Mouse (Mus musculus): ENCODE measurements around the gene Jmjd1c. TPM values are rescaled to one million over a fixed set of nuclear protein-coding genes. Genes with fewer than 3 reads are reported as not detected.

The Jmjd1c gene
- polyA plus RNA-seq, 1 experiment from 2014 or later, result 40.8 TPM

DNA sequence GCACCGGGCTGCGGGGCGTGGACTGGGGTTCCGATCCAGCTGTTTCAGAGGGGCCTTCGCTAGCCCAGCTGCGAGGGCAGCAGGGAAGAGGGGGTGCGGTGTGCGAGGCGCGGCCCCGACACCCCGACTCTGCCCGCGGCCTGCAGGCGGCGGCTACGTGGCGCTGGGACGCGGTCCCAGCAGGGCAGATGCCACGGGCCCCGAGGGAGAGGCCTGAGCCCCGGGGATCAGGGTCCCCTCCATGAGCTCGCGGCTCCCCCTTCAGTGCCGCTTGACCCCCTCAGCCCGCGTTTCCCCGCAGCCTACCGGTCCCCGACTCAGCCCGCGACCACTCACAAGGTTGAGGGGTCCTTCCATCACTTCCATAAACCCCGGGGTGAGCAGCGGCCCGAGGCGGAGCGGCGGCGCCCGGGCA, 188.8 kb downstream of the Jmjd1c start:
- WGBS, result under 1% methylated on average over 28 of the region's 41 CpGs
- Histone ChIP-seq H3K27ac (peak overlapping the region; percentile 89), H3K36me3 (ENCODE audit: insufficient read depth, low read length) (no peaks in the 10 kb centered on the region), H3K27me3 (ENCODE audit: insufficient read depth, low read length) (no peaks in the 10 kb centered on the region), H3K4me1 (replicated peaks; ENCODE audit: insufficient read depth, low read length) (peaks cover 20% of the 10 kb centered on the region), H3K9ac (ENCODE audit: low read depth, low read length) (peak overlapping the region; percentile 88), H3K9me3 (replicated peaks; ENCODE audit: low read length) (no peaks in the 10 kb centered on the region), H3K4me2 (ENCODE audit: low read length) (peak overlapping the region; percentile 88), H3K4me3 (replicated peaks; ENCODE audit: low read depth, low read length) (peak overlapping the region; percentile 98)
- ATAC-seq (replicated peaks; ENCODE audit: low FRiP score, low read depth) (peak; percentile 47; the same call in 1 of the 2 replicates), DNase-seq (ENCODE audit: low spot score) (no peak)
- TF ChIP-seq CTCF (IDR thresholded peaks at IDR 0.05; ENCODE audit: low read depth), result no peak; the same call in 1 of the 2 replicates

DNA sequence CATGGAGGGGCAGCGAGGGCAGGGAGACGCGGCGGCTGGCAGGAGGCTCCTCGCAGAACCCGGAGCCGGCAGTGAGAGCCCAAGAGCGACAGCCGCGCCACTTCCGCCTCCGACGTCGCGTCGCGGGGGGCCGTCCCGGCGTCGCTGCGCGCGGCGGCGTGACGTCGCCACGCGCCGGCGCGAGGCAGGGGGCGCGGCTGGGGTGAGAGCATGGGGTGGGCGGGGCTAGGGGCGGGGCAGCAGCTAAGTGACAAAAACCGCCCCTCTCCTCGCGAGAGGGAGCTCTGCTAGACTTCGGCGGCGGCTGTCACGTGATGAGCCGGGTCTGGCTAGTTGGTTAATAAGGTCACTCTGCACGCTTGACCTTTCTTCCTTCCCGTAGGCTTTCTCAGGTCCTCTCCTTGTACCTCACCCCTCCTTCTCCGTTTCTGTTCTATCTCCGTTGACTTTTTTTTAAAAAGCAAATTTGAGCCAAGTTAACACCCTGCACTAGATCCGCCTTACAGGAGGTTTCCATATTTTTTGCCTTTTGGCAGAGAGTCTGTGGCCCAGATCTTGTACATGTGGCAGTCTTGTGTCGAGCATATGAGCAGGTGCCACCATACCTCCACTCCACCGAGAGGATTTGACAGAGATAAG, 189.4 kb downstream of the Jmjd1c start, which contains the start of gene Nrbf2:
TSS of gene Nrbf2 (minus strand) at position 130 of the 639 bp plus-strand sequence.
- ATAC-seq (replicated peaks; ENCODE audit: low FRiP score, low read depth), result peak; percentile 91
- WGBS, result 2% methylated on average over 48 of the region's 52 CpGs

DNA sequence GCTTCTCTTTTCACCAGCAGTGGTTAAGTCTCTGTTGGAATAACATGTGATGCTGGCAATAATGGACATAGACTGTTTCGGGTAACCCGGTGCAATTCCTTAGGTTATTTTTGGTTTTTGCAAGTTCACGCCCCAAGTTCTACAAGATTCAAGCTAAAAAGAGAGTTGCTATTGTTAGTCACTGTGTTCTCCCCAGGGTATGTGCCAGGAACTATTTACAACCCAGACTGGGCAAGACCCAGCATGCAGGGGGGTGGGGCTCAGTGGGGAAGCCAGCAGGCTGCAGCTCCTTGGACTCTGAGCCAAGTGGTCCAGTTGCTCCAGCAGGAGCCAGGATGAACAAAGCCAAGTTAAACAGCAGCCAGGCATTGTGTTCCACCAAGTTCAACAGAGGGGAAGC, 192.0 kb downstream of the Jmjd1c start:
- ATAC-seq (replicated peaks; ENCODE audit: low FRiP score, low read depth), result peak; percentile 55

More for the DNA sequence above, 189.4 kb downstream of the Jmjd1c start, which contains the start of gene Nrbf2:
- Histone ChIP-seq H3K9me3 (replicated peaks; ENCODE audit: low read length) (no peaks in the 10 kb centered on the region), H3K4me1 (replicated peaks; ENCODE audit: insufficient read depth, low read length) (peaks cover 20% of the 10 kb centered on the region), H3K4me3 (replicated peaks; ENCODE audit: low read depth, low read length) (peak within 1 kb of the TSS; percentile 98), H3K4me2 (ENCODE audit: low read length) (peak within 1 kb of the TSS; percentile 88), H3K36me3 (ENCODE audit: insufficient read depth, low read length) (no peaks in the 10 kb centered on the region), H3K27ac (peak within 1 kb of the TSS; percentile 89), H3K9ac (ENCODE audit: low read depth, low read length) (peak within 1 kb of the TSS; percentile 88), H3K27me3 (ENCODE audit: insufficient read depth, low read length) (no peaks in the 10 kb centered on the region)
- DNase-seq (ENCODE audit: low spot score), result peak; percentile 97
- no peak; the same call in 1 of the 2 replicates for TF ChIP-seq CTCF (IDR thresholded peaks at IDR 0.05; ENCODE audit: low read depth)

DNA sequence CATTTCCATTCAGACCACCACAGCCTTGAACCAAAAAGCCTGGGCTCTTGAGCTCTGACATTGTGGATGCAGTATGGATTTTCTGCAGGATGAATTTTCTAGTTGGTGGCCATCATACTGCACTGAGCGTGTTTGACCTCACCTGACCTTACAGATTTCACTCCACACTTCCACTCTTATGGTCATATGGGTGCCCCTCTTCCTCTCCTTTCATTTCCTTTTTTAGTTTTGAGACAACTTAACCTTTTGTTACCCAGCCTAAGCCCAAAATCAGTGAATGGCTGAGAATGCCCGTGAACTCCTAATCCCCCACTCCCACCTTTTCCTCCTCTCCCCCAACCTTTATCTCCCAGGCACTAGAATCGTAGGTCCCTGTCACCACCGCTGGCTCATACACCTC, 194.7 kb downstream of the Jmjd1c start:
- 49% methylated on average over 4 of the region's 4 CpGs for WGBS
- Histone ChIP-seq H3K4me2 (ENCODE audit: low read length) (no peak overlapping the region), H3K9me3 (replicated peaks; ENCODE audit: low read length) (no peaks in the 10 kb centered on the region), H3K27ac (no peak overlapping the region), H3K36me3 (ENCODE audit: insufficient read depth, low read length) (no peaks in the 10 kb centered on the region), H3K9ac (ENCODE audit: low read depth, low read length) (no peak overlapping the region), H3K4me3 (replicated peaks; ENCODE audit: low read depth, low read length) (no peak overlapping the region), H3K27me3 (ENCODE audit: insufficient read depth, low read length) (no peaks in the 10 kb centered on the region), H3K4me1 (replicated peaks; ENCODE audit: insufficient read depth, low read length) (no peaks in the 10 kb centered on the region)
- ATAC-seq (replicated peaks; ENCODE audit: low FRiP score, low read depth), result no peak
- TF ChIP-seq CTCF (IDR thresholded peaks at IDR 0.05; ENCODE audit: low read depth), result no peak
- no peak for DNase-seq (ENCODE audit: low spot score)

More for the DNA sequence above, 192.0 kb downstream of the Jmjd1c start:
- Histone ChIP-seq H3K4me2 (ENCODE audit: low read length) (no peak overlapping the region), H3K9me3 (replicated peaks; ENCODE audit: low read length) (no peaks in the 10 kb centered on the region), H3K9ac (ENCODE audit: low read depth, low read length) (no peak overlapping the region), H3K27me3 (ENCODE audit: insufficient read depth, low read length) (no peaks in the 10 kb centered on the region), H3K36me3 (ENCODE audit: insufficient read depth, low read length) (no peaks in the 10 kb centered on the region), H3K4me1 (replicated peaks; ENCODE audit: insufficient read depth, low read length) (peaks cover 13% of the 10 kb centered on the region; the same call in 1 of the 2 replicates), H3K27ac (peak overlapping the region; percentile 26; the same call in 1 of the 2 replicates), H3K4me3 (replicated peaks; ENCODE audit: low read depth, low read length) (no peak overlapping the region)
- no peak for TF ChIP-seq CTCF (IDR thresholded peaks at IDR 0.05; ENCODE audit: low read depth)
- 67% methylated on average over 3 of the region's 3 CpGs for WGBS
- DNase-seq (ENCODE audit: low spot score), result no peak

DNA sequence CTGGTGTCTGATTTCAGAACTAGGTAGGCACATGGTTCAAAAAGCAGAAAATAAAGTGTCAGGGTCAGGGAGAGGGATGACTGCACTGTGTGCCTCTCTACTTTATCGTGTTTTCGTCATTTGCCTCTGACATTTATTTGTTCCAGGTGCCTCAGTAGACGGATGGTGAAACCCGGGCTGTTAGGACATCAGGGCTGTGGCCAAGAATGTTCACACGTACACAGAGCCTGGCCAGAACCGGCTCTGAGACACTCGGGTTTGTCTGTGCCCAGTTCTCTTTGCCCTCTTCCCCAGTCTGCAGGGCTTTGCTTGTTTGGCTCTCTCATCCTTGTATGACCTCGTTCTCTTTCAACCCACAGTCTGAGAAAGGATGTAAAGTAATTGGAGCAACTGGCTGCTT, 195.2 kb downstream of the Jmjd1c start:
- H3K4me3 ChIP-seq (replicated peaks; ENCODE audit: low read depth, low read length), result no peak overlapping the region
- H3K4me2 ChIP-seq (ENCODE audit: low read length), result no peak overlapping the region
- H3K4me1 ChIP-seq (replicated peaks; ENCODE audit: insufficient read depth, low read length), result no peaks in the 10 kb centered on the region
- ATAC-seq (replicated peaks; ENCODE audit: low FRiP score, low read depth) (no peak), DNase-seq (ENCODE audit: low spot score) (no peak)
- TF ChIP-seq CTCF (IDR thresholded peaks at IDR 0.05; ENCODE audit: low read depth), result no peak
- H3K9ac ChIP-seq (ENCODE audit: low read depth, low read length), result no peak overlapping the region
- 34% methylated on average over 8 of the region's 8 CpGs for WGBS
- H3K27ac ChIP-seq, result no peak overlapping the region
- H3K9me3 ChIP-seq (replicated peaks; ENCODE audit: low read length), result no peaks in the 10 kb centered on the region
- no peaks in the 10 kb centered on the region for H3K36me3 ChIP-seq (ENCODE audit: insufficient read depth, low read length)
- no peaks in the 10 kb centered on the region for H3K27me3 ChIP-seq (ENCODE audit: insufficient read depth, low read length)

DNA sequence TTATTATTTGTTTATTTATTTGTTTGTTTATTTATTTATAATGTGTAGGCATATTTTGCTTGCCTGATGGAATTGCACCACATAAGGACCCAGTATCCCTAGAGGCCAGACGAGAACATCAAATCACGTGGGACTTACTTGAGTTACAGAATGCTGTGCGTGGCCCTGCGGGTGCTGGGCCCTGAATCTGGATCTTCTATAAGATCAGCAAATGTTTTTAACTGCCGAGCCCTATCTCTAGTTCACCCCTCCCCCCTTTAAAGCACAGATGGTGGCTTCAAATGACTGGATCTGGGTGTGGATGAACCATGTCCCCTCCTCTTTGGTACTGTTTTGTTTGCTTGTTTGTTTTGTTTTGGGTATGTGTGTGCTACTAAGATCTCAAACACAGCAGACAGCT, 199.4 kb downstream of the Jmjd1c start:
- Histone ChIP-seq H3K4me3 (replicated peaks; ENCODE audit: low read depth, low read length) (no peak overlapping the region), H3K27me3 (ENCODE audit: insufficient read depth, low read length) (no peaks in the 10 kb centered on the region), H3K9ac (ENCODE audit: low read depth, low read length) (no peak overlapping the region), H3K9me3 (replicated peaks; ENCODE audit: low read length) (no peaks in the 10 kb centered on the region), H3K4me2 (ENCODE audit: low read length) (no peak overlapping the region), H3K36me3 (ENCODE audit: insufficient read depth, low read length) (no peaks in the 10 kb centered on the region), H3K4me1 (replicated peaks; ENCODE audit: insufficient read depth, low read length) (no peaks in the 10 kb centered on the region), H3K27ac (no peak overlapping the region)
- no peak for DNase-seq (ENCODE audit: low spot score)
- ATAC-seq (replicated peaks; ENCODE audit: low FRiP score, low read depth), result no peak
- 73% methylated on average over 5 of the region's 5 CpGs for WGBS
- no peak for TF ChIP-seq CTCF (IDR thresholded peaks at IDR 0.05; ENCODE audit: low read depth)
